Mouse (Mus musculus): ENCODE measurements around the gene Kif6.

GRCm38 (mm10) chr17:49834044-49834545 lies 219.2 kb downstream of the Kif6 start:
- TF ChIP-seq CTCF (IDR thresholded peaks at IDR 0.05; ENCODE audit: low read depth) (no peak), EP300 (IDR thresholded peaks at IDR 0.05; ENCODE audit: low read depth) (no peak)
